Mouse (Mus musculus) heart, embryonic 16.5 days (tissue): ENCODE measurements around the gene Wt1. TPM values are rescaled to one million over a fixed set of nuclear protein-coding genes. Genes with fewer than 3 reads are reported as not detected.

Source experiments
- ATAC-seq: fragments of 200-750 bp; cut with Nextera tagmentation; replicated peaks from 2 replicates; pipeline ENCODE4 v1.8.0; 2017; ENCODE audit warnings: moderate number of reproducible peaks; ENCODE audit not compliant: insufficient read depth, low FRiP score; ENCODE audit errors: extremely low read depth
- H3K27ac ChIP-seq: fragments of 300-500 bp; sonication (generic); 2 replicates; pipeline ENCODE4 v1.5.1; 2014; ENCODE audit warnings: mild to moderate bottlenecking, low read length, control low read depth, moderate library complexity
- H3K27me3 ChIP-seq: fragments of 300-500 bp; sonication (generic); 2 replicates; pipeline ENCODE4 v1.6.1; 2014; ENCODE audit warnings: low read length, mixed read lengths; ENCODE audit not compliant: control insufficient read depth, insufficient read depth
- H3K36me3 ChIP-seq: fragments of 300-500 bp; sonication (generic); 2 replicates; pipeline ENCODE4 v1.6.1; 2014; ENCODE audit not compliant: control insufficient read depth, insufficient read depth
- H3K4me1 ChIP-seq: fragments of 300-500 bp; sonication (generic); 2 replicates; pipeline ENCODE4 v1.6.1; 2014; ENCODE audit warnings: low read length, mixed read lengths; ENCODE audit not compliant: control insufficient read depth, insufficient read depth
- H3K4me2 ChIP-seq: fragments of 300-500 bp; sonication (generic); 2 replicates; pipeline ENCODE4 v1.6.1; 2014; ENCODE audit warnings: low read depth, mild to moderate bottlenecking, control low read depth, low read length
- H3K4me3 ChIP-seq: fragments of 300-500 bp; sonication (generic); 2 replicates; pipeline ENCODE4 v1.5.1; 2014; ENCODE audit warnings: mild to moderate bottlenecking, control low read depth, low read length
- H3K9ac ChIP-seq: fragments of 300-500 bp; sonication (generic); 2 replicates; pipeline ENCODE4 v1.6.1; 2014; ENCODE audit warnings: low read length, control low read depth
- H3K9me3 ChIP-seq: fragments of 300-500 bp; sonication (generic); replicated peaks from 2 replicates; pipeline ENCODE4 v1.6.1; 2016; ENCODE audit warnings: low read length; ENCODE audit not compliant: control insufficient read depth
- WGBS: fragments of 180-500 bp; shearing (Covaris S2); extraction: QIAGEN DNeasy Blood & Tissue Kit; methylation state at CpG from one replicate; pipeline ENCODE4 v1.1.7; 2014; 5-methylcytosine and 5-hydroxymethylcytosine counted together
- polyA plus RNA-seq: library from polyadenylated mRNA; unstranded; fragments of >200 nt; fragmentation: Nextera tagmentation; extraction: Ambion mirVana; gene quantifications from 2 replicates; pipeline ENCODE4 v1.2.1, GENCODE M21; 2015

Gene Wt1
- polyA plus RNA-seq, 1 experiment from 2014 or later = 22.2 TPM

DNA sequence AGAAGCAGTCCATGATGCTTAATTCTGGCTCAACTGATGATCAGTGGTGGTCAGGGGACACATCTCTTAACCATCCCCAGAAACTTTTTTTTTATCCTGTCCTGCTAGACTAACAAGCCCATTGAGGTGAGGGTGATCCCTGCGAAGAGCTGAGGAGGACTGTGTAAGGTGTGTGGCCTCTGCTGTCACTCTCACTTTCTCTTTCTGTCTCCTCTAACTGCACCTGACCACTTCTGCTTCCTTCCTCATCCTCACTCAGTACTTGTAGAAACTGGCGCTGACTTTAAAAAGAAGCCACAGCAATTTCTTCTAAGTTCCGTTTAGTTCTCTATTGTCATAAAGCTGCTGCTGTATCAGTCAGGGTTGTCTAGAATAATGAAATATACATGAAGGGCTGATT is 58.8 kb downstream of the Wt1 start:
- H3K4me1 ChIP-seq = no peaks in the 10 kb centered on the region
- H3K9me3 ChIP-seq = peaks cover 2% of the 10 kb centered on the region; the same call in 1 of the 2 replicates
- no peaks in the 10 kb centered on the region for H3K27me3 ChIP-seq
- WGBS = 83% methylated on average over 3 of the region's 3 CpGs
- H3K9ac ChIP-seq = no peak overlapping the region
- no peak for ATAC-seq
- no peak overlapping the region for H3K4me3 ChIP-seq
- no peak overlapping the region for H3K27ac ChIP-seq
- no peaks in the 10 kb centered on the region for H3K36me3 ChIP-seq
- no peak overlapping the region for H3K4me2 ChIP-seq

DNA sequence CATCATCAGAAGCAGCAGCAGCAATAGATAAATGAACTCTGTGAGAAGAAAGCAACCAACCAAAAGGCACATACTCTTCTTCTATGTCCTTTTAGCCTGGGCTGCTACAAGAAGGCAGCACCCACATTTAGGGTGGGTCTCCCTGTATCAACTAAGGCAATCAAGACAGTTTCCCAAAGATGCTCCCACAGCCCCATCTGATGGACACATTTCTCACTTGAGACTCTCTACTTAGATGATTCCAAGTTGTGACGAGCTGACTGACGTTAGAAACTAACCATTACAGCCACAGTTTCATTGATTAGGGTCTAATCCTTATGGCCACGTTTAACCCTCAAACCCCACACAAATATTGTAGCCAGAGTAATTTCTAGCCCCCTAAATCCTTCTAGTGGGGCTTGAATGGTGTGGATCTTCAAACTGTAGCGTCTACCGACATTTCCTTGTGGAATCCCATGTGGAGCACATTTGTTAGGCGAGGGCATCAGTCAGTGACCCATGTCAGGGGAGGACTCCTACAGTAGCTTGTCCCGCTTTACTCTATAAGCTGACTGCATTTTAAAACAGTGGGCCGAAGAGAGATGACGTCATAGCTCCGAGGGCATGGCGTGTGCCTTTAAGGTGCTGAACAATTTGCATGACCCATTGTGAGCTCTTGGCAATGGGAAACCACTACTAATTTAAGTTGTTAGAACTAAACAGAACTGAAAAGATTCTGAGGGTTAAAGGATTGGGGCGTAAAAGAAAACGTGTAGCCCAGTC is 59.6 kb downstream of the Wt1 start:
- 79% methylated on average over 13 of the region's 13 CpGs for WGBS
- no peak for ATAC-seq
- H3K4me1 ChIP-seq = no peaks in the 10 kb centered on the region
- no peak overlapping the region for H3K27ac ChIP-seq
- no peak overlapping the region for H3K4me3 ChIP-seq
- H3K4me2 ChIP-seq = no peak overlapping the region
- H3K36me3 ChIP-seq = no peaks in the 10 kb centered on the region
- H3K9ac ChIP-seq = no peak overlapping the region
- H3K27me3 ChIP-seq = no peaks in the 10 kb centered on the region
- H3K9me3 ChIP-seq = no peaks in the 10 kb centered on the region

DNA sequence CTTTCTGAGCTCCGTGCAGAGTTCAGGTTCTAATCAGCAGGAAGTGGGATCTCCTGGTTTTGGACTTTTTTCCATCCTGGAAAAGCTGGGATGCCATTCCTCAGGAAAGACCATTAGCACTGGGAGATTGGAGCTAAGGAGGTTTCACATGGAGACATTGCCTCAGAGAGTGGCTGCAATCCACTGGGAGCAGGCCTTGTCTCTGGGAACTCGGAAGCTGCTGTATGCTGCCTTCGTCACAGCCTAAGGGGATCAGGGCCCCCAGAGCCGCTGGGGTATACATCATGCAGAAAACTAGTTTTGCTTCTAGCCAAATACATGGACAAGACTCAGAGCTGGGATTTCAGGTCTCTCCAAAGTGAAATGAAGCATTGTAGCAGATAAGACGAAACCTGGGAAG is 60.3 kb downstream of the Wt1 start:
- Histone ChIP-seq H3K4me1 (no peaks in the 10 kb centered on the region), H3K4me2 (no peak overlapping the region), H3K27me3 (no peaks in the 10 kb centered on the region), H3K9ac (no peak overlapping the region), H3K4me3 (no peak overlapping the region), H3K36me3 (no peaks in the 10 kb centered on the region), H3K9me3 (no peaks in the 10 kb centered on the region), H3K27ac (no peak overlapping the region)
- 64% methylated on average over 5 of the region's 5 CpGs for WGBS
- ATAC-seq = no peak

DNA sequence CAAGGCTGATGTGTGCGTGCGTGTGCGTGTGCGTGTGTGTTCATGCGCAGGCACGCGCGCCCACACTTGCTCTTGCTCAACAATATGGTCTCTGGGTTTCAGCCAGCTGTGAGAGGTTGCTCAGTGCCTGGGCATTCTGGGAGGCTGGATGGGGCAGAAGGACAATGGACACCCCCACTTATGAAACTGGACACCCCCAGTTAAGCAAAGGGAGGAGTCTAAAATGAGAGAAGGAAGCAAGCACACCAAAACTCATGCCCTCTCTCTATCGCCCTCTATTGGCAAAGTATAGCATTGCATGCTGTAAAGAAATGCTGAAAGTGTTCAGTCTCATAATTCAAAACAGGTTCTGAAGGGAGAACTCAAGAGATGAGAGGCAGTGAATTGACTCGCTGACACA is 61.9 kb downstream of the Wt1 start:
- Histone ChIP-seq H3K9me3 (no peaks in the 10 kb centered on the region), H3K9ac (no peak overlapping the region), H3K4me2 (no peak overlapping the region), H3K27ac (no peak overlapping the region), H3K27me3 (no peaks in the 10 kb centered on the region), H3K36me3 (no peaks in the 10 kb centered on the region), H3K4me1 (no peaks in the 10 kb centered on the region), H3K4me3 (no peak overlapping the region)
- ATAC-seq = no peak
- WGBS = 76% methylated on average over 10 of the region's 10 CpGs

DNA sequence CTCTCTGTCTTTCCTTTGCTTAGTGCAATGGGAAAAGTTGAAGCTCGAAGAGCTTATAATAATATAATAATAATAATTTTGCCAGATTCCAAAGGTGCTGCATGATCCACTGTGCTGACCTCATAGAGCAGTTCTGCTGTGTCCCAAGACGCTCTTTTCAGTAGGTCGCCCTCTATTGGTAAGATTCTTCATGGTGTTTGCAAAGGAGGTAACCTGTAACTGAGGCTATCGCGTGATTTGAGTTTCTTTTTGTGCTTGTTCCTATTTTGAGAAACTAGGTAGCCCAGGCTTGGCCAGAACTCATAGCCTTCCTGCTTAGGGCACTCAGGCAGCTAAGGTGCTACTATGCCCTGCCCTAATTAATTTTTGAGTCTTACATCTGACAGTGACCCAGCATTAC is 63.0 kb downstream of the Wt1 start:
- H3K4me2 ChIP-seq = no peak overlapping the region
- H3K9ac ChIP-seq = no peak overlapping the region
- no peak overlapping the region for H3K4me3 ChIP-seq
- H3K4me1 ChIP-seq = no peaks in the 10 kb centered on the region
- no peaks in the 10 kb centered on the region for H3K36me3 ChIP-seq
- H3K27me3 ChIP-seq = no peaks in the 10 kb centered on the region
- no peaks in the 10 kb centered on the region for H3K9me3 ChIP-seq
- 30% methylated on average over 5 of the region's 5 CpGs for WGBS
- ATAC-seq = no peak
- no peak overlapping the region for H3K27ac ChIP-seq

DNA sequence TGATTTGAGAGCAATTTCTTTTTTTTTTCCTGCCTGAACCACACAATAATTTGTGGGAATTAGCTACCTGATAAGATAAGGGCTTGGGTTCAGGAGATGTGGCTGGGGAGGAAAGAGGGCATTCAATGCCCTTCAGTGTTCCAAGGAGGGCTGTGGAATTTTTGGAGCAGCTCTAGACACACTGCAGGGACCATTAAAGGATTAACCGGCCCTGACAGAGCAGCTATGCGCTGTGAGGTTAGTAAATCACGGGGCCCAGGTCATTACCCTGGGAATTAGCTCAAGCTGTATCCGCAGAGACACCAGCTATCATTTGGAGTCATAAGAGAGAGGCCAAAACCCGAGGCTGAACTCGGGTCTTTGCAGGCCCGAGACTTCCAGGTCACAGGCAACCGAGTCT is 73.8 kb downstream of the Wt1 start:
- 34% methylated on average over 8 of the region's 8 CpGs for WGBS
- no peaks in the 10 kb centered on the region for H3K9me3 ChIP-seq

DNA sequence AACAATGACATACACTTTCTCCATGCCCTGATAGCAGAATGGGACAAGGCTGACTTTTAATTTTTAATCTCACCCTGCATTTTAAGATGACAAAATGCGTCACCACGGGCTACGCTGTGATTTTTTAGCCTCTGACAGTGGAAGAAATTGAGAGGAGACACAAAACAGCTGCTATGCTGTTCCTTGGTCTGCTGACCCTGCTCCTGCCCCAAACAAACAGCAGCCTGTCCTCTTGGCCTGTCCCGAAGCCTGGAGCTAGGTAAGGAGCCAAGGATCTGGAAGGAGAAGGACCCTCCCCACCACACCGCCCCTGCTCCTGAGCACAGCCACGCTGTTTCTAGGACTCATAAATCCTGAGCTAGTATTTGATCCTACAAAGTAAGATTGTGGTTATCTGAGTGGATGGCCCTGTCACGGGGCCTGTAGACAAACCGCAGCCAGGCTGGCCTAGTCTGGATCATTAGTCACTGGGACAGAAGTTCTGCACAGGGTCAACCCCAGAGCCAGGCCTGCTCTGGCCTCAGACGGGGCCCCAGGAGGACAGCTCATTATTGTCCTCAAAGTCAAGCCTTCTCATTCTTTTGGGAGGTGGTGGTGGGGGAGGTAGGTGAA is 80.3 kb downstream of the Wt1 start:
- Histone ChIP-seq H3K9ac (no peak overlapping the region), H3K36me3 (no peaks in the 10 kb centered on the region), H3K4me2 (no peak overlapping the region), H3K27me3 (no peaks in the 10 kb centered on the region), H3K4me3 (no peak overlapping the region), H3K27ac (no peak overlapping the region), H3K4me1 (peaks cover 8% of the 10 kb centered on the region), H3K9me3 (no peaks in the 10 kb centered on the region)
- 54% methylated on average over 9 of the region's 9 CpGs for WGBS
- no peak; the same call in 1 of the 2 replicates for ATAC-seq

More for the DNA sequence above, 73.8 kb downstream of the Wt1 start:
- Histone ChIP-seq H3K4me1 (no peaks in the 10 kb centered on the region), H3K4me3 (no peak overlapping the region), H3K4me2 (no peak overlapping the region), H3K36me3 (no peaks in the 10 kb centered on the region), H3K27me3 (no peaks in the 10 kb centered on the region), H3K9ac (no peak overlapping the region), H3K27ac (no peak overlapping the region)
- ATAC-seq = no peak

DNA sequence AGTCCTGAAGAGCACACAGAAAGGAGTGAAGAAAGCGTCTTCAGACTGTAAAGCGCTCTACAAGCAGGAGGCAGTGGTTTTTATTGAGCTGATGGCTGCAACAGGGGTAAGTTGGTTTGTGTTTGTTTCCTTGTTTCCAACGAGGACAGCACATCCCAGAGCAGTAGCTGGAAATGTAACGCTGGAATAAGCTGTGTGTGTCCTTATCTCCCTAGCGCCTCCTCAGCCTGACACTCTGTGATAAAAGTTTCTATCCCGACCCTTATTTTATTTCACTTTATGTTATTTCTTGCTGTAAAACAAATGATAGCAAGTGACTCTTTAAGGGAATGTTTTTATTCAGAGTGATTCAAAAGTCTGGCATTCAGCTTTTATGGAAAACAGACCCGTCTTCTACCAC is 86.5 kb downstream of the Wt1 start:
- no peak overlapping the region for H3K4me3 ChIP-seq
- no peak overlapping the region for H3K4me2 ChIP-seq
- WGBS = 45% methylated on average over 7 of the region's 7 CpGs
- 0 out of 2 replicates have a peak, but pooled peaks cover 2% of the 10 kb centered on the region for H3K4me1 ChIP-seq
- no peak overlapping the region for H3K9ac ChIP-seq
- ATAC-seq = no peak
- H3K36me3 ChIP-seq = no peaks in the 10 kb centered on the region
- no peaks in the 10 kb centered on the region; the same call in 1 of the 2 replicates for H3K27me3 ChIP-seq
- no peak overlapping the region for H3K27ac ChIP-seq
- H3K9me3 ChIP-seq = no peaks in the 10 kb centered on the region

DNA sequence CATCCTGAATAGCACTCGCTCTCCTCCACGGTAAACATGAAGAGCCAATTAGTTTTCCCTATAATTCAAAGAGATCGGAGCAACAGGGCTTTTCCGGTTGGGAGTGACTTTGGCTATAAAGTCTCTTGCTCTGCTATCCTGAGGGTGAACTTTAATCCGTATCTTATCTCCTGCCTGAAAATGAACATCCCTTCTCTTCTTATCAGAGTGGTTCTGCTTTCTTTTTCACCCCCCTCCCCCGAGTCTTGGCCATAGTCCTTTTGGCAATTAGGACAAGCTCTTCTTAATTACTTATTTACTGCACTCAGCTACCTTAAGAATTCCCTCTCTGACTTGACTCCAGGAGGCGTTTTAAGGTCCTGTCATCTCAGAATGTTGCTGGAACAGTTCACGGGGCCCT is 89.6 kb downstream of the Wt1 start:
- H3K9ac ChIP-seq = no peak overlapping the region
- H3K9me3 ChIP-seq = no peaks in the 10 kb centered on the region
- H3K4me2 ChIP-seq = no peak overlapping the region
- 0 out of 2 replicates have a peak, but pooled peaks cover 2% of the 10 kb centered on the region for H3K4me1 ChIP-seq
- 35% methylated on average over 8 of the region's 8 CpGs for WGBS
- H3K27me3 ChIP-seq = no peaks in the 10 kb centered on the region; the same call in 1 of the 2 replicates
- H3K4me3 ChIP-seq = no peak overlapping the region
- ATAC-seq = no peak
- no peaks in the 10 kb centered on the region for H3K36me3 ChIP-seq
- no peak overlapping the region for H3K27ac ChIP-seq
